Mouse (Mus musculus) lung, adult 2 months (tissue): ENCODE measurements around the gene Hdhd5.

Source experiments
- CTCF ChIP-seq: fragments of 200-500 bp; IDR thresholded peaks from 2 replicates; pipeline ENCODE4 v1.5.1; 2011; ENCODE audit warnings: mild to moderate bottlenecking, low read length, control low read depth; ENCODE audit not compliant: insufficient read depth
- POLR2A ChIP-seq: fragments of 200-500 bp; IDR thresholded peaks from 2 replicates; pipeline ENCODE4 v1.6.1; 2011; ENCODE audit warnings: low read depth, mild to moderate bottlenecking, control low read depth, low read length, borderline replicate concordance; ENCODE audit errors: extremely low read depth

- TF ChIP-seq CTCF, result no peak
- TF ChIP-seq POLR2A, result no peak
These were observed 58.5 kb downstream of the Hdhd5 start for GRCm38 (mm10) chr6:120472455-120473140.
